Mouse (Mus musculus) embryo, embryonic 11 days (tissue): ENCODE measurements at regions not wholly inside any gene's neighbourhood (a gene's known extent, or its start where the extent isn't known, plus 50 kb on each side); places are given as distances from the start of the nearest gene placed in this dataset.

ENCODE experiments used
- DNase-seq: peaks from one replicate; pipeline ENCODE4 v3.0.0-alpha.2; 2015

DNA sequence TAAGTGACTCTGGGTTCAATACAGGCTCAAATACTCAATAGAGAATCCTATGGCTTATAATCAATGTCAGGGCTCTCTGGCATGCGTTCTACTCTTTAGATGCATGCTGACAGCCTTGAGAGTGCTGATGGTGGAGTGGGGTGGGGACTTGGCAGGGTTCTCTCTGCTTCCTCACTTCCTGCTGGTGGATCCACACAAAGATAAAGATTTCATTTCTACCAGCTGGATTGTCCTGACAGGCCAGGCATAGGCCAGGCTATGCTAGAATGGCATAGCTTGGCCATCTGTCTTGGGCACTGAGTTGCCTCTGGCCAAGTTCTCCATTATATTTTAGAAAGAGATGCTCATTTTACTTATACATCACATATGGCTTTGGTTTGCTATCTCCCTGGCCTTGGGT is 206.2 kb upstream of the Plpp4 start:
- DNase-seq: no peak

GRCm38 (mm10) chr7:129066891-129067290 is 189.9 kb upstream of the Plpp4 start:
- DNase-seq: no peak

- no peak for DNase-seq
Observed at GRCm38 (mm10) chr7:129068137-129068536, 188.7 kb upstream of the Plpp4 start.

DNA sequence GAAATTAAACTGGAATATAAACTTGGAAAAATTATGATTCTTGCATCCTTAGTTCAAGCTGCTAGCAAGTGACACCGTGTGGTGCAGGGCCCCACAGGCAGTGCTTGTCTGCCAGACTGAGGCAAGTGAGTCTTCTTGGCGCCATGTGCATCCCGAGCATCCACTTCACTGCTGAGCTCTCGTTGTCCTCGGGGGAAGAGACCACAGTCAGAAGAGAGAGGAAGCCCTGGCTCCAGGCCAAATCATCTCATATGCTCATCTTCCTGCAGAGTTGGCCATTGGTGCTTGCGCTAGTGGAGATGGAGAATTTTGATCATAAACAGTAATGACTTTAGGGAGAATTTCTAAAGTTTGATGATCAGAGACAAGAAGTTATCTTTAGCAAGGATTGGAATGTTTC is 177.0 kb upstream of the Plpp4 start:
- no peak for DNase-seq

DNA sequence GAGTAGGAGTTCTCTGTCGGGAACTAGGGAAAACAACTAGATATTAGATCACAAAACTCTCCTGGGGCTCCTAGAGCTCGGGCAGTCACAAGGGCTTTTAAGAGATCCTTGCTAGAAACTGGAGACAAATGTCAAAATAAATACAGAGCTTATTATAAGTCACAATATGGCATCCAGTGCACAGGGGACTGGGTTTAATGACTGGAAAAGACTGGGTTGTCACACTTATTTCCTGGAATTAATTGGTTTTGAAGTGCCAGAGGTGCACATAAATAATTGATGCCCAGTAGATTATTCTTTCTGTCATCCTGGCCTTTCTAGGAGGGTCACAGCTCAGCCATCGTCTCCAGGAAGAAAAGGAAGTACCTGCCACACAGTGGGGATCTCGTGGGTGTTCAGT is 165.4 kb upstream of the Plpp4 start:
- DNase-seq: no peak

DNA sequence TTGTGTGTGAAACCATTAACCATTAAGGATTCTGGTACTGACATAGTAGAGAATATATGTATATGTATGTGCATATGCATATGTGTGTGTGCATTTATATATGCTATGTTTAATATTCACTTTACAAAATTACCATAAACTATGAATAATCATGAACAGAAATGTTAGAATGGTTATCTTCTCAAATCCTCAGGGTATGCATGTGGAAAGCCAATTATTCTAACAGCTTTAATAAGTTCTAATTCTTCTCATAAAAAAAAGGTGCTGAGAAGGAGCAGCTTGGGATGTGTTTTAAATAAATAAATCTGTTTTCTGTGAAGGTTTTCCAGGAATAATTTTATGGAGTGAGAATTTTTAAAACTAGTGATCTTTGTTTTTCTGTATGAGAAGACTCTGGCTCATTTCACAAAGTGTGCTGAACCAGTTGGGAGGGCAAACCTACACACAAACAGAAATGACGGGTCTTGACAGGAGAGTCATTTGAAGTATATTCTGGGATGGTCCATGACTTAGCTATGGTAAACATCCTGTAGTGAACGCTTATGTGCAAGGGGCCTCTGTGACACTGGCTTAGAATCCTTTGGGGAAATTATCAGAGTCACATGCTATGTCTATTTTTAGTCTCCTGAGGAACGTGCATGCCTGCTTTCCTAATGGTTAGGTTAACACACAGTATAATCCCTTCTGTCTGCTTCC is 160.3 kb upstream of the Plpp4 start:
- DNase-seq: no peak

DNA sequence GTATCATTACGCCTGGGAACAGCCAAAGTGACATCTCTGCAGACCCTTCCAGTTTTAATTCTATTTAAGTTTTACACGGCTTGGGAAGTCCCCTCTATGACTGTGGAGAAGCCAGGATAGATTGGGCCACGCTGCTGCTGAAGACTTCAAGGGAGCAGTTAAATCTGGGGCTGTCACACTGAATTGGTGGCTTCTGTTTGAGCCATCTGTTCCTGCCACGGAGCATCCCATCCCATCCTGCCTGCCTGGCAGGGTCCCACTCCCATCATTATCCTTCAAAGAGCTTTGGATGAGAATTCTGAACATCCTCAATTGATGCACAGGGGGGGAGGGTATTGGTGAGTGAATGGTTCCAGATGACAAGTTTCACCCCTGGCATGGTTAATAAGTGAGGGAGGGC is 154.4 kb upstream of the Plpp4 start:
- DNase-seq: no peak

DNA sequence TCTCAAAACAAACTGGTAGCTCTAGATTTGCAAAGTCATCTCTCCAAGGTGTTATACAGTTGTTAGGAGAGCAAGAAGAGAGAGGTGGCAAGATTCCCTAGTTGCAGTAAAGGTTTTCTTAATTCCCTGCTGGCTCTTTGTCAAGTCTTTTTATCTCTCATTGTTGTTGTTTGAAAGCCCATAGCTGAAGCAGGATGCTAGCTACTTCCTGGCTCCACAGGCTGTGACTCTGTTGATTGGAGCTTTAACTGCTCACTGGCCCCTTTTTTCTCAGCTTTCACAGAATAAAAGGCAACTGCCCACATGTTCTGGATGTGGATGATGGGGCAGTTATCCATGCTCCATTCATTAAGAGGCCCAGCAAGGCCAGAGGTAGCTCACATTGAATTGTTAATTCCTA is 122.7 kb upstream of the Plpp4 start:
- DNase-seq: peak; percentile 27

GRCm38 (mm10) chr7:129134661-129135215 is 122.1 kb upstream of the Plpp4 start:
- DNase-seq: peak; percentile 57

- no peak for DNase-seq
Observed at GRCm38 (mm10) chr7:129137303-129137990, 119.4 kb upstream of the Plpp4 start.

DNA sequence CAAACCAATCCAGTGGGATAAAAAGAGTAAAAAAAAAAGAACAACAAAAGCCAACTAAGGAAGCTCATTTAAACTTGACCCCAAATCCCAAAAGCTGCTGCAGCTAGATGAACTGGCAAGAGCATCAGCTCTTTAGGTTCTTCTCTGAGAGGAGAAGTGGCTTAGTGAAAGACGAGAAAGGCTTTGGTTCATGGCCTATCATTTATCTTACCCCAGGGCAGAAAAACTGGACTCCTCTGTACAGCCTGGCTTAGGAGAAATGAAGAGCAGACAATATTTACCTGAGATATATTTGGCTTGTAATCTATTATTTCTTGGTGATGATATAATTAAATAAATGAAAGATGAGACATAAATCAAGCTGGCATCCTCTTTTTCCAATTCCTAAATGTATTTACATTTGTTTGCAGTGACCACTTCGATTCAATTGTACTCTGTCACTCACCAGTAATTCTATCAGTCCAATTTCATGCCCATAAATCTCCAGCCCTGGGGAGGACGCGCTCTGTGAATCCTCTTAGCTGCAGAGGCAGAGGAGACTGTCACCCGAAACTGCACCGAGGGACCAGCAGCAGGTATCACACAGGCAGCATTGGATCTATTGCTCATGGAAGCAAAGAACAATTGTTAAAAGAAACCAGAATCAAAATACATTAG is 114.8 kb upstream of the Plpp4 start:
- peak; percentile 35 for DNase-seq

- peak; percentile 17 for DNase-seq
Observed at GRCm38 (mm10) chr7:129142599-129142949, 114.3 kb upstream of the Plpp4 start.

DNA sequence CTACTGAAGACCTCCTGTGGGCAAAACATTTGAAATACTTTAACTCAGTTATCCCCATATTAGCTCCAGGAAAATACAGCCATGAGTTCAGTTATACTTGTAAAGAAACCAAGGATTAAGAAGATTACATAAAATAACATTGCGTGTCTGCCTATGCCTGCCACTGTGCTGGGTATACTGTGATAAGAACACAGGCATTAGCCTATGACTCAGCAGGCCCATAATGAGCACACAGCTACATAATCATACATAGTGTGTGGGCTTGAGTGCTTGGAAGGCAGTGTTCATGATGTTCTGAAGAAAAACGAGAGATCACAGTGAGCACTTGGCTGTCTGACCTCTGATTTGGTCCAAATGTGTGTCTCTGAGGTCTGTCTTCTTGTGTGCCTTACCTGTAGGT is 101.3 kb upstream of the Plpp4 start:
- DNase-seq: no peak

GRCm38 (mm10) chr7:129169971-129170370 is 86.9 kb upstream of the Plpp4 start:
- no peak for DNase-seq

GRCm38 (mm10) chr7:129190933-129191332 is 65.9 kb upstream of the Plpp4 start:
- no peak for DNase-seq

DNA sequence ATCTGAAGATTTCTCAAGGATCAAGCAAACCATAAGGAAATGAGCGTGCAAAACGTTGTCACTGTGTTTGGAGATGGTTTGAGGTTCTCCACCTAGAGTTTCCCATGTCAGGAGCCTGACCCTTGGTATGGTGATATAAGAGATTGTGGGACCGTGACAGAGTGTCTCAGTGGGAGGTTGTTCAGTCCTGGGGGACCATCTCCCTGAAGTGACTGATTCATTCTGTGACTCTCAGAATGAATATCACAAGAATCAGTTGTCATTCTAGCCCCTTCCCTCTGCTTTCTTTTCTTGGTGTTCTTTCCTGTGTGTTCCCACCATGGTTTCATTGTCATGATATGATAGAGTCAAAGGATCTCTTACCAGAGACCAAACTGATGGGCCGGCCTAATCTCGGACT is 49.8 kb upstream of the Plpp4 start:
- no peak for DNase-seq
